Mouse (Mus musculus): ENCODE results near the gene Cldn1.
A peak's percentile ranks its signal among the peaks of the same experiment; 100 is the strongest.

The Cldn1 gene

GRCm38 (mm10) chr16:26371325-26372053, at the start of gene Cldn1:
TSS of gene Cldn1 (minus strand) at chr16:26371841.
- peak; percentile 95 for DNase-seq

GRCm38 (mm10) chr16:26418616-26419015, 47.0 kb upstream of the Cldn1 start:
- DNase-seq: no peak

GRCm38 (mm10) chr16:26404070-26404469, 32.4 kb upstream of the Cldn1 start:
- DNase-seq: no peak

- peak; percentile 48 to 71 for DNase-seq
Measured at GRCm38 (mm10) chr16:26400971-26401370, 29.3 kb upstream of the Cldn1 start.

GRCm38 (mm10) chr16:26400549-26400948, 28.9 kb upstream of the Cldn1 start:
- DNase-seq: peak in 1 of 2 experiments; percentile 21

GRCm38 (mm10) chr16:26390936-26391335, 19.3 kb upstream of the Cldn1 start:
- no peak for DNase-seq

GRCm38 (mm10) chr16:26386159-26386558, 14.5 kb upstream of the Cldn1 start:
- no peak for DNase-seq

- DNase-seq: no peak
Measured at GRCm38 (mm10) chr16:26384112-26384649, 12.5 kb upstream of the Cldn1 start.

- no peak for DNase-seq
Measured at GRCm38 (mm10) chr16:26377170-26377569, 5.5 kb upstream of the Cldn1 start.

- no peak for DNase-seq
Measured at GRCm38 (mm10) chr16:26370127-26370526, 1.5 kb downstream of the Cldn1 start.

GRCm38 (mm10) chr16:26369044-26369730, 2.5 kb downstream of the Cldn1 start:
- no peak for DNase-seq

- no peak for DNase-seq
Measured at GRCm38 (mm10) chr16:26368121-26368520, 3.5 kb downstream of the Cldn1 start.

GRCm38 (mm10) chr16:26360694-26361093, 10.9 kb downstream of the Cldn1 start:
- DNase-seq: no peak

- DNase-seq: no peak
Measured at GRCm38 (mm10) chr16:26359619-26360018, 12.0 kb downstream of the Cldn1 start.

- no peak for DNase-seq
Measured at GRCm38 (mm10) chr16:26358898-26359297, 12.7 kb downstream of the Cldn1 start.

GRCm38 (mm10) chr16:26357863-26358780, 13.5 kb downstream of the Cldn1 start:
- DNase-seq: no peak

- DNase-seq: no peak
Measured at GRCm38 (mm10) chr16:26355513-26355912, 16.1 kb downstream of the Cldn1 start.

GRCm38 (mm10) chr16:26350786-26351185, 20.9 kb downstream of the Cldn1 start:
- DNase-seq: no peak

- no peak for DNase-seq
Measured at GRCm38 (mm10) chr16:26348809-26349208, 22.8 kb downstream of the Cldn1 start.

GRCm38 (mm10) chr16:26316281-26316680, 55.4 kb downstream of the Cldn1 start:
- DNase-seq: no peak

GRCm38 (mm10) chr16:26314815-26315214, 56.8 kb downstream of the Cldn1 start:
- DNase-seq: no peak

- no peak for DNase-seq
Measured at GRCm38 (mm10) chr16:26309402-26309801, 62.2 kb downstream of the Cldn1 start.
